Mouse (Mus musculus) layer of hippocampus, adult 9-10 months (tissue): ENCODE results near the gene Vmn1r235.
A peak's percentile ranks its signal among the peaks of the same experiment; 100 is the strongest.
"Not testable (repeated sequence)": the region's sequence is repeated elsewhere in the genome, so short reads cannot be mapped to it uniquely, and the experiment has no call there.

Experiments
- DNase-seq: peaks from one replicate; pipeline ENCODE4 v3.0.0; 2022; ENCODE audit warnings: low spot score

Vmn1r235 gene

GRCm38 (mm10) chr17:21256111-21256510 is at the start of gene Vmn1r235:
Gene Vmn1r235 (plus strand): TSS chr17:21256411.
- DNase-seq = no peak

GRCm38 (mm10) chr17:21211081-21211480 is 45.1 kb upstream of the Vmn1r235 start:
- not testable (repeated sequence) for DNase-seq

DNA sequence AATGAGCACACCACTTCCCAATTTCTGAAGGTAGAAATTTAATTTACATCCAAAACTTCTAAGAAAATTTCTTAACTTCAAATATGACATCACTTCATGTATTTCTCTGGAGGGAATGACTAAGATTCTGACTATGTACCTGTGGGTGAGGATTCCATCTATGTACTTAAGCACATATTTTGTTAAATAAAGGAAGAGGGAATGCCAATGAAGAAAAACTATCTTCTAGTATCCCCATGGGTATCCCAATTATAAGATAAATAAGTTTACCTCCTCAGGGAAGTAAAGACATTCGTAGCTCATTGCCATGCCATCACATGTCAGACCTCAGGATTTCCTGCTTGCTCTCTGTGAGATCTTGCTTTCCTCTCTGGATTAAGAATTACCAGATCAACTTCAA is 30.4 kb upstream of the Vmn1r235 start, which contains the start of gene Vmn1r234:
Gene Vmn1r234 (plus strand): TSS at position 301 of the 400 bp plus-strand sequence.
- no peak for DNase-seq

- DNase-seq = peak; percentile 38
Observed at GRCm38 (mm10) chr17:21231654-21232053, 24.6 kb upstream of the Vmn1r235 start.

DNA sequence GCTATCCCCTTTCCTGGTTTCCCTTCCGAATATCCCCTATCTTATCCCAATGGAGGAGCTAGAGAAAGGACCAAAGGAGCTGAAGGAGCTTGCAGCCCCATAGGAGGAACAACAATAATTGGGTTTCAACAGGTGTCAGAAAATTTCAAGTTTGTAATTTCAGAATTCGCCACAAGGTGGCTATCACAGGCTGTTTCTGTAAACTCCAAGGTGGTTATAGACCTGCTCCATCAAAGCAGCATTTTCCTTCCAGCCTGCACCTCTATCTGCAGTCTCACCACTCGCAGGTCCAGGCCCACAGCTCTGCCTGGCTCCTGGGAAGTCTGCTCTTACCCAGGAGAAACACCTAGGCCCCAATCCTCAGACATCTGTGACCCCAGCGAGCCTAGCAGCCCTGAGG is 15.9 kb downstream of the Vmn1r235 start:
- DNase-seq = peak; percentile 84

DNA sequence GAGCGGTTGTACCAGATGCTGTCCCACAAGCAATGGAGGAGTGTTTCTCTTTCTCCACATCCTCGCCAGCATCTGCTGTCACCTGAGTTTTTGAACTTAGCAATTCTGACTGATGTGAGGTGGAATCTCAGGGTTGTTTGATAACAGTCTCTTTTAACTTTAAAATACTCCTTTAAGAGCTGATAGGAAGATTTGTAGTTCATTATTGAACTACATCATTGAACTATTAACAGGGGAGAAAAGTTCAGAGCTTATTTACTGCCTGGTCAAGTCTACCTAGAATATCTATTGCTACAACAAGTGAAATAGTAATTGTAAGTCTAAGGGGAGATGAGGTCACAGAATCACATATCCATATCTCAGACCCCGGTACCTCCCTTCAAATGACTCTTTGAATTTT is 26.4 kb downstream of the Vmn1r235 start, which contains the start of gene Vmn1r236:
Gene Vmn1r236 (plus strand): TSS at position 301 of the 400 bp plus-strand sequence.
- no peak for DNase-seq

DNA sequence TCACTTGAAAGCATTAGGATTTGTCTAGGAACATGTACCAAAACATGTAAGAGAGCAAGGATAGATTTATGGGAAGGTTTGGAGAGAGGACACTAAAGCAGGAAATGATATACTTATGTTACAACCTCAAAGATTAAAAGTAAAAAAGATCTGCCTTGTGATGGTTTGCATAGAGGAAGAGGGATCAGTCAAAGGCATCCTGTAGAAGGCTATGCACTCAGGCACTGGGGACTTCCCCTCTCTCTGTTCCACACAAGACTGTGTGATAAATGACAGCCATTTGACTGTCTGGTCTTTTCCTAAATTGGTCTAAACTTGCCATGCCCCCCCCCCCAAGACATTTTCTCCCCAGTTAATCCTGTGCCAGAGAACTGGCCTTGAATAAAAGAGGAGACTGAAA is 28.2 kb downstream of the Vmn1r235 start:
- DNase-seq = no peak

DNA sequence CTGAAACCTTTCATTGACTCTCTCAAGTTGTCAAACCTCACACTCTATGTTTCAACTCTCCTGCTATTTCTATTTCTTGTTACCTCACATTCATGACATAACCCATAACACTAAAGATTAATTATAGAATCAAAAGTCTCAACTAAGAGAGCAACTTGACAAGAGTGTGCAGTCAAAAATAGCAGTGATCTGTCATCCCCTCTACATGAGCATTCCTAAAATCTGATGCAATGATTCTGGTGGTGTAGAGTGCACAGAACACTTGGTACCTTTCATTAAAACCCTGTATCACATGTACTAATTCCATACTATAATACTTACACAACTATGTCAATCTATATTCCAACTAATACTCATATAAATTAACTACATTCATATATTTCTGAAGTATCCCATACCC is 33.5 kb downstream of the Vmn1r235 start:
- no peak for DNase-seq

DNA sequence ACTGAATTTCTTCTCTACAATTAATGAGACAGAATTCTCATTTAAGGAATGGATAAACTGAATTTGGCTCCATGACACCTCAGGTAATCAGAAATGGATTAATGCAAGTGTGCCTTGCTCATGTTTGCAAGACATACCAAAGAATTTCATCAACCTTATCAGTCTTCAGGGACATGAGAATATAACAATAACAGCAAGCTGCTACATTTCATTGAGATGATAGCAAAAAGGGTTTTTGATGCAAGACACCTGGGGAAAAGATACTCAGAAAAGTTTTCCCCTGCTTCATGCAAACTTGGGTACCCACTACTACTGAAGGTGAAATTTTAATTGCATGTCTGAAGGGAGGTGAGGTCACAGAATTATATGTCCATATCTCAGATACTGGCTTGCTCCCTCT is 55.4 kb downstream of the Vmn1r235 start, which contains the start of gene Vmn1r237:
Gene Vmn1r237 (plus strand): TSS at position 301 of the 400 bp plus-strand sequence.
- DNase-seq = no peak
